Mouse (Mus musculus): Measurements from ENCODE around the gene Pcx. TPM values are rescaled to one million over a fixed set of nuclear protein-coding genes. Genes with fewer than 3 reads are reported as not detected.

Gene Pcx
- total RNA-seq (2021): 351 and 352 TPM in 2 replicates
- long read RNA-seq, experiment 1, full-length matches to known transcripts: 247 of 500 reads
- long read RNA-seq, experiment 1, partial matches to known transcripts: 235 of 500 reads
- long read RNA-seq, experiment 1, other reads (novel, unspliced or antisense): 18 of 500 reads
- long read RNA-seq, experiment 2, full-length matches to known transcripts: 195 of 477 reads
- long read RNA-seq, experiment 2, partial matches to known transcripts: 264 of 477 reads
- long read RNA-seq, experiment 2, other reads (novel, unspliced or antisense): 18 of 477 reads

GRCm38 (mm10) chr19:4509986-4510963, at the start of gene Pcx:
Pcx (plus strand) TSS chr19:4510472.
- peak; percentile 99 for DNase-seq

DNA sequence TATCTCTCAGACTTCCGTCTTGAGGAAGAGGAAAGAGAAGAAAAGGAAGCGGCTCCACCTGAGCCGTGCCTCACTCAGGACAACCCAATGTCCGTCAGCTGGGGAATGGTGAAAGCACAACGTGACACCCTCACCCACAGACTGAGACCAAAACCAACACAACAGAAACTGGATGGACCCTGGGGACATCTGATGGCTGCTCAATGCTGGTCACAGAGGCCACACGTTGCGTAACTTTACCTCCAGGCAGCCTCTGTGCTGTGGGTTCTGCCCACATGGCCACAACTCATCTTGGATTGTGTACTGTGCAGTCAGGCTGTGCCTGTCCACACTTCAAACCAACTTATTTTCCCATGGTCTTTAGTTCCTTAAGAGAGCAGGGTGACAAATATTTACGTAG, 48.3 kb upstream of the Pcx start:
- DNase-seq: no peak

DNA sequence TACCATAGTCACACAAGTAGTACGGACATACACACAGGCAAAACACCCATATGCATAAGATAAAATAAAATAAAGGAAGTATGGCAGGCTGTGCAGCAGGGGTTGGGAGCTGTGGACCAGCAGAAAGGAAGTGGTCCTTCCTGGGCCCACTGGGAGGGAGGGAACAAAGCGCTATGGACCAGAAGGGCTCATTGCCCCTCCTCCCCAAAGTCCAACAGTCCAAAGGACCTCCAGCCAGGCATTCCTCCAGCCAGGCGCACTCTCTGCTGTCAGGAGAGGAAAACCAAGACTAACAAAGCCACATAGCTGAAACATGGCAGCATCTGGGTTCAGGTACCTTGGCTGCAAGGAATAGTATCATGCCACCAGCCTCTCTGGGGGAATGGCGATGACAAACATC, 45.6 kb upstream of the Pcx start:
- DNase-seq: no peak

DNA sequence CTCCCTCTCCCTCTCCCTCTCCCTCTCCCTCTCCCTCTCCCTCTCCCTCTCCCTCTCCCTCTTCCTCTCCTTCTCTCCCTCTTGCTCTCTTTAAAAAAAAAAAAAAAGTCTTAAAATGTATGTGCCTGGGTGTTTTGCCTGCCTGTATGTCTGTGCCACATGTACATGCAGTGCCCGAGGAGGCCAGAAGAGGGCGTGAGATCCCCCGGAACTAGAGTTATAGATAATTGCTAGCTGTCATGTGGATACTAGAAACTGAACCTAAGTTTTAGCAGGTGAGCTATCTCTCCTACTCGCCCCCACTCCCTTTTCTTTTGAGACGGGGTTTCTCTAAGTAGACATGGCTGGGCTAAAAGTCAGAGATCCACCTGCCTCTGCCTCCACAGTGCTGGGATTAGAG, 41.9 kb upstream of the Pcx start:
- DNase-seq: peak; percentile 75

DNA sequence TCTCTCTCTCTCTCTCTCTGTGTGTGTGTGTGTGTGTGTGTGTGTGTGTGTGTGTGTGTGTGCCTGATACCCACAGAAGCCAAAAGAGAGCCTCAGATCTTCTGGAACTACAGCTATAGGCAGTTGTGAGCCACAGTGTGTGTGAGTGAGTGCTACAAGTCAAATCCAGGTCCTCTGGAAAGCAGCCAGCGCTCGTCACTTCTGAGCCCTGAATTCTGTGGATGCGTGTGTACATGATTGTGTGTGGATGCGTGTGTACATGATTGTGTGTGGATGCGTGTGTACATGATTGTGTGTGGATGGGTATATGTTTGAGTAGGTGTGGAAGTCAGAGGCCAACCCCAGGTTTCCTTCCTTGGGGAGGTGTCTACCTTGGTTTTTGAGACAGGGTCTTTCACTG, 36.7 kb upstream of the Pcx start:
- no peak for DNase-seq

DNA sequence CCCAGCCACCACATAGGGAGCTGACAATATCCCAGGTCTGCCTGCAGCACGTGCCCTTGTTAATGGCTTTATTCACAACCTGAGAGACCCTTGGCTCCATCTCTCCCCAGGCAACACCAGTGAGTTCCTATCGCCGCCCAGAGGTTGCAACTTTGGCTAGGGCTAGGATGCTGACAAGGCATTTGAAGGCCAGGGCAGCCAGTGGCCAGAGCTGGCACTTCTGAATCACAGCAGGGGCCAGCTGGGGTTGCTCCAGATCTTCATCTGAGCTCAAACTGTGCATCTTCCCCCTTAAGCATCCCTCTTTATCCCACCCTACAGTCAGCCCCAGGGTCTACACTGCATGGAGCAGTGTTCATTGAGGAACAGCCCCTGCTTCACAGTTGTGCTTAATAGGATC, 35.5 kb upstream of the Pcx start:
- DNase-seq: no peak

GRCm38 (mm10) chr19:4475224-4475925, 34.9 kb upstream of the Pcx start:
- no peak for DNase-seq

DNA sequence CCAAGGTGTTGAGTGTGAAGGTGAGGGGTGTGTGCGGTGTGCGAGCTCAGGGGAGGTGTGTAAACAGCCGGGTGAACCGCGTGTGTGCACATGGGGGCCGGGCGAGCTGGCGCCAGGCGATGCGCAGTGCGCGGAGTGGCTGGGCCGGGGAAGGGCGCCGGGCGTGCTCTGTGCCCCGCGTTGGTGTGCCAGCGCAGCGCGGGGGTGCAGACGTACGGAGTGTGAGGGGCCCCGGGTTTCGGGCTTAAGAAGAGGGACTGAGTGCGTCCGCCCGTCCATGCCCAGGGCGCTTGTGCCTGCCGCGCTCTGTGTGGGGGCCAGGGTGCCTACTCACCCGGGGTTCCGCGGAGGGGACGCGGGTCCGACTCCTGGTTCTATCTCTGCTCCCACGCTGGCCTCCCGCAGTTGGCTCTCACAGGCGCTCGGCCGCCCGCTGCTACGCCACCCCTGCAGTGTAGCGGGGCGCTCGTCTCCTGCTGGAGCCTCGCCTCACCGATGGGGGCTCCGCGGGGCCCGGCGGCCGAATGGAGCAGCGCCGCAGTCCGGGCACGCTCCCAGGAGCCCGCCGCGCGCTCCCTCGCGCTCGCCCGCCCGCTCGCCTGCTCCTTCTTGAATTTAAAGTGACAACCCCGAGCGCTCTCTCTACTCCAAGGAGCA, 33.5 kb upstream of the Pcx start:
- peak; percentile 77 for DNase-seq

DNA sequence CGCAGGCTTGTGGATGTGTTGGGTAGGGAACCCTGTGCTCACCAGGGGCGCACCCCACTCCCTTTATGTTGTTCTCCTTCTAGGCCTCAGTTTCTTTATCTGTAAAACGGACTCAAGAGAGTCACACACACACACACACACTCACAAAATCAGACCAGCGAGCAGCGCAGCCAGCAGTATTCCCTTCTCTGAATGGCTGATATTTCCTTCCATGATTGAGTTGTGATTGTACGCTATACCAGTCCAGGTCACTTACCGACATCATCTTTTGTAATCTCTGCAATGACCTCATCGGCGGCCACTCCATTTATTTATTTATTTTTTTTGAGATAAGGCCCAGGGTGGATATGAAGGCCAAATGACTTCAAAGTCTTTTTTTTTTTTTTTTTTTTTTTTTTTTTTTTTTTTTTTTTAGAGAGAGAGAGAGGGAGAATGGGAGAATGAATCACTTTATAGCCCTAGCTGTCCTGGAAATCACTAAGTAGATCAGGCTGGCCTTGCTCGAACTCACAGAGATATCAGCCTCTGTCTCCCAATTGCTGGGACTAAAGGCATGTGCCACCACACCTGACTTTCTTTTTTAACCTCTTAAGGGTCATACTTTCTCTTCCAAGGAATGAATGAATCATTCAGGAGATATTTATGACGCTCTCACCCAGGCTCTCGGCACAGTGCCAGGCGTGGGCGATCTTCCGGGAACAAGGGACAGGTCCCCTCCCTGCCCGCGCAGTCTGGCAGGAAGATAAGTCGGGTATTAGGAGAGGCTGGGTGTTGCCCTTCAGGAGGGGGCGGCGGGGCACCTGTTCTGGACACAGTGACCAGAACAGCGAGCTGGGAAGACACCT, 32.7 kb upstream of the Pcx start, which contains the start of gene Syt12:
Syt12 (minus strand) TSS at position 103 of the 845 bp plus-strand sequence.
- DNase-seq: peak; percentile 88

GRCm38 (mm10) chr19:4478190-4478516, 32.1 kb upstream of the Pcx start:
- DNase-seq: no peak

DNA sequence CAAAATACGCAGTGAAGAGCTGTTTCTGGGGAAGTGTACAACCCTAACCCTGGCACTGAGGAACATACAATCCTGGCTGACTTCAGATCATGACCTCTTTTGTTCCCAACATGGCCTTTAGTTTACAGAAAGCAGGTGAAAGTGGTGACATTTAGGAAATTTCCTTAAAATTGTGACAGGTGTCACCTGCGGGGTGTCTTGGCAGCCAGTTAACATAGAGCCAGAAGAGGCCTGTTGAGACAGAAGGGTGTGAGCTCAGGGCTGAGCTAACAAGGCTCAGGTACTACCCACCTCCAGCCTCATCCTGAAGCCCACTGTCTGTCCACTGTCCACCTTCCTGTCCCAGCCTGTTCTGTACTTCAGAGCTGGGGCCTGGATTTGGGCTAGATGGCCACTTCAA, 30.2 kb upstream of the Pcx start:
- DNase-seq: no peak

GRCm38 (mm10) chr19:4481326-4481725, 28.9 kb upstream of the Pcx start:
- DNase-seq: no peak

- peak; percentile 45 for DNase-seq
Observed at GRCm38 (mm10) chr19:4482111-4482859, 28.0 kb upstream of the Pcx start.

GRCm38 (mm10) chr19:4485006-4485405, 25.3 kb upstream of the Pcx start:
- DNase-seq: no peak

GRCm38 (mm10) chr19:4487877-4488276, 22.4 kb upstream of the Pcx start:
- DNase-seq: no peak

DNA sequence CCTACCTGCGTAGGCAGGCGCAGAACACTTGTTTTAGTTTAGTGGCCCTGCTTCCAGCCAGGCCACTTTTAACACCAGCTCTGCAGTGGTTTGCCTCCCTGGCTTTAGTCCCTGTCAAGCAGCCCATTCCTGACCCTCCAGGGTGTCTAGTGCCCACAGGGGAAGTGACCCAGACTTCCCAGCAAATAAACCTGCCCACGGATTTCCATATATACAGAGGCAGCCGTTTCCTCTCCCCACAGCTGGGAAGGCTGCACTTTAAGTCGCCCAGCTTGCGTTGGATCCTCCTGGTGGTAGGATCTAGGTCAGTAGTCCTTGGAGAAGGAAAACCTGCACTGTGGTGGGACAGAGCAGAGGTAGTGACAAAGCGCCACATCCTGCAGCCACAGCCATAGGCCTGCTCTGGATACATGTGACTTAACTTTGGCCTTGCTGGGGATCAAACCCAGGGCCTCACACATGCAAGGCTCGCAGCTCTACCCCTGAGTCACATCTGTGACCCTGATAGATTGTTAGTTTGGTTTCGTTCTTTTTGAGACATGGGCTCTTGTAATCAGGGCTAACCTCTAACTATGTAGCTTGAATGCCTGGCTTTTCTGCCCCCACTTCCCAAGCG, 19.1 kb upstream of the Pcx start:
- peak; percentile 58 for DNase-seq

GRCm38 (mm10) chr19:4492526-4493296, 17.6 kb upstream of the Pcx start:
- peak; percentile 92 for DNase-seq

DNA sequence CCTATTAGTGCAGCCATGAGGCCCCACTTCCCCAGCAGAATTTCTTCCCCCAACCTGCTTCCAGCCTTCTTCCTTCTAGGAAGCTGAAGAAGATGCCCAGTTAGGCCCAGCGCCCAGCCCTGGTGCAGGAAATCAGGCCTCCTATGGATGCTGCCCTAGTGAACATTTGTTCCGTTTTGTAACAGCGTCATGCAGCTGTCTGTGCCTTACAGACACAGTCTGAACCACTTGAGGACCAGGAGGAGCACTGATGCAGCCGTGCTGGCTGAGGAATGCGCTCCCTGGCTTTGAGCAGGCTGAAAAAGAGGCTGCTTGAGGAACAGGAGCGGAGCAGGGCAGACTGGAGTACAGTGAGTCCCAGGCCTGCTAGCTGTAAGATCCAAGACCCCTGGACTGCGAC, 15.6 kb upstream of the Pcx start:
- DNase-seq: no peak

DNA sequence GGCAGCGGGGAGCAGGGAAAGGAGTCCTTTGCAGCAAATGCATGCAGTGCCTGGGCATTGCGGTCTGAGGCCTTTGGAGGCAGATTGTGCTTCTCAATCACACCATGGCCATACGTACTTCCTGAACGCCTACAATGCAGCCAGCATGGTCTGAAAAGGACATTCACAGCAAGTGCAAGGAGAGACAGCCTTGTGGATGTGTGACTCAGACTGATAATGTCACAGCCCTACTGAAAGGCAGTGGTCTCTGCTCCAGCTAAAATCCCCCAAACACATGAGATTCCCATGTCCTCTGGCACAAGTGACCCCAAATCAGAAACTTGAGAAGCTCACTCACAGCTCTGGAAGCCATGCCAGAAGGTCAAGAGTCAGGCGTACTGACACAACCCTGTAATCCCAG, 14.5 kb upstream of the Pcx start:
- DNase-seq: no peak

Measured in adrenal gland, postnatal 14 days (tissue).